ENCODE assay signal across 30 mouse cellular contexts in genomic region chr14:7838564-7839089, GRCm38 (mm10). TPM values are rescaled to one million over a fixed set of nuclear protein-coding genes. Genes with fewer than 3 reads are reported as not detected.
DNase-seq lines count a peak whose midpoint lies in the region; ATAC-seq and TF ChIP-seq lines count a peak whose summit lies in the region.
"Had no signal": no experiment of that assay in that cellular context is flagged by ENCODE, and none has a peak within 500 bp of the region (broad histone marks: within the 10 kb centered on the region; RNA-seq: fewer than 3 reads in every experiment).

No protein-coding gene starts in this region.

- no peak for TF ChIP-seq EP300 in liver, postnatal 0 days (IDR thresholded peaks at IDR 0.05; ENCODE audit: low read depth)
- peak; percentile 59 for TF ChIP-seq EP300 in CH12.LX (IDR thresholded peaks at IDR 0.05; ENCODE audit: low read length)

- ATAC-seq in frontal cortex, adult (ENCODE audit: low TSS enrichment) = 0 out of 2 replicates have a peak, but pooled peaks have one; percentile 8
- no peak for ATAC-seq in liver, postnatal 0 days
- ATAC-seq: CD4-positive, CD25-positive, alpha-beta regulatory T cell, adult 4 months; forebrain, embryonic 15.5 days; forebrain, postnatal 0 days had no signal

- WGBS in liver, adult 2 months = 89% methylated on average over 5 of the region's 5 CpGs
- 72% methylated on average over 5 of the region's 5 CpGs for WGBS in liver, postnatal 0 days (ENCODE audit: insufficient replicate concordance)

- in situ Hi-C loops in CH12.LX (cut with MboI; ENCODE audit: low pct_ligation_motif_present, low pct_unique_long_range_greater_than_20kb, low sequenced_read_pairs) = no loop called here

- no peak for TF ChIP-seq POLR2A in liver, adult 2 months (IDR thresholded peaks at IDR 0.05; ENCODE audit: extremely low read depth, insufficient read depth, low read length)
- TF ChIP-seq POLR2A in CH12.LX (IDR thresholded peaks at IDR 0.05; ENCODE audit: low read depth, low read length) = no peak

- no peaks in the 10 kb centered on the region for H3K9me3 ChIP-seq in liver, postnatal 0 days (ENCODE audit: low read length)
- H3K9me3 ChIP-seq in CH12.LX (replicated peaks; ENCODE audit: low read length) = no peaks in the 10 kb centered on the region
- H3K9me3 ChIP-seq: embryonic facial prominence, embryonic 10.5 days; embryonic facial prominence, embryonic 12.5 days; forebrain, embryonic 12.5 days; forebrain, embryonic 15.5 days had no signal

- TF ChIP-seq CTCF in liver, adult 2 months (IDR thresholded peaks at IDR 0.05; ENCODE audit: low read depth, low read length) = no peak
- no peak for TF ChIP-seq CTCF in liver, postnatal 0 days (IDR thresholded peaks at IDR 0.05; ENCODE audit: low read depth)
- TF ChIP-seq CTCF in CH12.LX (conservative IDR thresholded peaks at IDR 0.05 in 1 of 2, IDR thresholded peaks at IDR 0.05 in 1 of 2; ENCODE audit: low read depth in 2 of 2, low read length in 2 of 2) = no peak

- dilution Hi-C loops in CH12.LX (cut with MboI; ENCODE audit: extremely low pct_ligation_motif_present, extremely low pct_unique_long_range_greater_than_20kb, low sequenced_read_pairs) = no loop called here

- no peak overlapping the region for H3K4me3 ChIP-seq in liver, adult 2 months (ENCODE audit: insufficient read depth, low read depth, low read length)
- no peak overlapping the region for H3K4me3 ChIP-seq in liver, postnatal 0 days (ENCODE audit: low read depth, low read length)
- peak overlapping the region in 1 of 3 experiments; percentile 0 for H3K4me3 ChIP-seq in CH12.LX (replicated peaks in 1 of 3; ENCODE audit: low read depth in 2 of 3, low read length in 2 of 3, poor library complexity in 1 of 3)
- H3K4me3 ChIP-seq: embryonic facial prominence, embryonic 10.5 days; embryonic facial prominence, embryonic 12.5 days; forebrain, embryonic 12.5 days; forebrain, embryonic 15.5 days had no signal

- no peaks in the 10 kb centered on the region for H3K36me3 ChIP-seq in liver, adult 2 months (ENCODE audit: control insufficient read depth, insufficient read depth, low read length)
- no peaks in the 10 kb centered on the region for H3K36me3 ChIP-seq in liver, postnatal 0 days (replicated peaks; ENCODE audit: insufficient read depth, low read length)
- H3K36me3 ChIP-seq in CH12.LX (replicated peaks in 1 of 2; ENCODE audit: control insufficient read depth in 1 of 2, insufficient read depth in 1 of 2, low read length in 1 of 2) = peaks cover 4 to 76% of the 10 kb centered on the region in 2 experiments
- H3K36me3 ChIP-seq: embryonic facial prominence, embryonic 12.5 days; forebrain, embryonic 12.5 days; forebrain, embryonic 15.5 days had no signal

- no peak for TF ChIP-seq RAD21 in CH12.LX (IDR thresholded peaks at IDR 0.05; ENCODE audit: low read depth, low read length)

- no peak overlapping the region for H3K9ac ChIP-seq in liver, adult 2 months (ENCODE audit: low read depth, low read length)
- H3K9ac ChIP-seq in liver, postnatal 0 days (replicated peaks) = no peak overlapping the region; the same call in 1 of the 2 replicates
- H3K9ac ChIP-seq in CH12.LX (ENCODE audit: insufficient read depth, low read depth) = no peak overlapping the region
- H3K9ac ChIP-seq: embryonic facial prominence, embryonic 12.5 days; forebrain, embryonic 12.5 days; forebrain, embryonic 15.5 days; forebrain, postnatal 0 days had no signal

- no peak overlapping the region for H3K4me2 ChIP-seq in liver, postnatal 0 days (ENCODE audit: low read depth, low read length)
- peak overlapping the region; percentile 67 for H3K4me2 ChIP-seq in CH12.LX (ENCODE audit: insufficient read depth, low read depth, poor library complexity, severe bottlenecking)
- H3K4me2 ChIP-seq: embryonic facial prominence, embryonic 12.5 days; forebrain, embryonic 12.5 days; forebrain, embryonic 15.5 days had no signal

- H3K79me2 ChIP-seq in liver, adult 2 months (ENCODE audit: control insufficient read depth, insufficient read depth, low read length) = peaks cover 30% of the 10 kb centered on the region; the same call in 1 of the 2 replicates
- peaks cover 33% of the 10 kb centered on the region for H3K79me2 ChIP-seq in CH12.LX (replicated peaks; ENCODE audit: control insufficient read depth, extremely low read depth, insufficient read depth, poor library complexity, severe bottlenecking)

- H3K4me1 ChIP-seq in liver, adult 2 months (ENCODE audit: control insufficient read depth, insufficient read depth, low read length) = peaks cover 42% of the 10 kb centered on the region
- H3K4me1 ChIP-seq in liver, postnatal 0 days (ENCODE audit: insufficient read depth) = peaks cover 9% of the 10 kb centered on the region
- H3K4me1 ChIP-seq in CH12.LX (ENCODE audit: control insufficient read depth in 1 of 2, insufficient read depth in 2 of 2) = peaks cover 18 to 87% of the 10 kb centered on the region in 2 experiments

- H3K27me3 ChIP-seq in liver, adult 2 months (ENCODE audit: control insufficient read depth, insufficient read depth, low read length) = no peaks in the 10 kb centered on the region
- H3K27me3 ChIP-seq in liver, postnatal 0 days (ENCODE audit: insufficient read depth, low read length) = no peaks in the 10 kb centered on the region
- H3K27me3 ChIP-seq in CH12.LX (replicated peaks) = no peaks in the 10 kb centered on the region
- H3K27me3 ChIP-seq: embryonic facial prominence, embryonic 12.5 days; forebrain, embryonic 12.5 days; forebrain, embryonic 15.5 days had no signal

- H3K27ac ChIP-seq in liver, adult 2 months (replicated peaks; ENCODE audit: insufficient read depth, low read depth, low read length) = peak overlapping the region; percentile 17
- no peak overlapping the region for H3K27ac ChIP-seq in liver, postnatal 0 days (ENCODE audit: low read depth)
- peak overlapping the region; percentile 30; the same call in 1 of the 2 replicates for H3K27ac ChIP-seq in CH12.LX (ENCODE audit: insufficient read depth, low read depth)
- H3K27ac ChIP-seq: embryonic facial prominence, embryonic 10.5 days; embryonic facial prominence, embryonic 12.5 days; forebrain, embryonic 12.5 days; forebrain, embryonic 15.5 days had no signal

- no peak for DNase-seq in frontal cortex, postnatal 36 days (ENCODE audit: low spot score in 2 of 2)
- no peak for DNase-seq in liver, adult 2 months (ENCODE audit: extremely low read depth, low read depth, low spot score)
- no peak for DNase-seq in liver, postnatal 0 days
- DNase-seq in A20 (ENCODE audit: low read depth, low spot score) (peak; percentile 87), CH12.LX (ENCODE audit: extremely low read depth) (peak; percentile 49)
- DNase-seq in thymus, postnatal 0 days (ENCODE audit: low spot score) = no peak
- no peak for DNase-seq in urinary bladder, adult 18-20 months (ENCODE audit: low spot score in 2 of 2)
- DNase-seq: adrenal gland, adult 2 months; adrenal gland, postnatal 10 days; adrenal gland, postnatal 25 days; B cell, adult 2 months; cerebellum, adult 11-12 months; cerebellum, adult 2 months; cerebellum, adult 9-10 months; cerebellum, postnatal 10 days; cerebellum, postnatal 25 days; forebrain, postnatal 0 days had no signal

TF ChIP-seq in CH12.LX, 34 proteins besides CTCF, POLR2A, EP300 and RAD21 (continues in another document):
- TF ChIP-seq RCOR1 (conservative IDR thresholded peaks at IDR 0.05; ENCODE audit: low read depth, low read length) (no peak), ZC3H11A (IDR thresholded peaks at IDR 0.05; ENCODE audit: low read depth, low read length) (no peak), MAZ (IDR thresholded peaks at IDR 0.05; ENCODE audit: low read depth, low read length) (no peak), MYC (IDR thresholded peaks at IDR 0.05; ENCODE audit: low read depth, low read length) (no peak), HCFC1 (IDR thresholded peaks at IDR 0.05; ENCODE audit: low read depth, low read length) (no peak), CHD2 (IDR thresholded peaks at IDR 0.05; ENCODE audit: low read length) (no peak), PAX5 (IDR thresholded peaks at IDR 0.05; ENCODE audit: low read length) (no peak), MAX (IDR thresholded peaks at IDR 0.05; ENCODE audit: low read length) (no peak; the same call in 1 of the 2 replicates), IRF4 (IDR thresholded peaks at IDR 0.05; ENCODE audit: low read depth, low read length) (0 out of 2 replicates have a peak, but pooled peaks have one; percentile 30), MAFK (IDR thresholded peaks at IDR 0.05; ENCODE audit: insufficient replicate concordance, low read length) (no peak), JUN (IDR thresholded peaks at IDR 0.05; ENCODE audit: insufficient read depth, low read depth, low read length) (no peak), ZMIZ1 (IDR thresholded peaks at IDR 0.05; ENCODE audit: low read depth, low read length) (no peak), USF1 (IDR thresholded peaks at IDR 0.05; ENCODE audit: low read depth, low read length) (no peak), SIN3A (IDR thresholded peaks at IDR 0.05; ENCODE audit: low read length) (0 out of 2 replicates have a peak, but pooled peaks have one; percentile 24), TCF12 (IDR thresholded peaks at IDR 0.05; ENCODE audit: low read depth, low read length) (peak; percentile 47), UBTF (IDR thresholded peaks at IDR 0.05; ENCODE audit: low read depth, low read length) (no peak), MXI1 (IDR thresholded peaks at IDR 0.05; ENCODE audit: low read depth, low read length) (0 out of 2 replicates have a peak, but pooled peaks have one; percentile 27), POLR2AphosphoS2 (IDR thresholded peaks at IDR 0.05; ENCODE audit: low read depth, low read length) (no peak), SMC3 (IDR thresholded peaks at IDR 0.05; ENCODE audit: low read depth, low read length) (no peak), KAT2A (IDR thresholded peaks at IDR 0.05; ENCODE audit: insufficient replicate concordance, low read length) (no peak)

RNA-seq across cellular contexts. Expression of gene Flnb, which starts 20.9 kb away (rescaled TPM):
- 27.8 and 34.6 TPM in 2 replicates for total RNA-seq in liver, adult 2 months (2014; rRNA removed)
- polyA plus RNA-seq in liver, adult 2 months (2012; rRNA removed) = 10.6 and 15.9 TPM in 2 replicates
- polyA plus RNA-seq in liver, postnatal 0 days (2015; fragmentation: Nextera tagmentation; extraction: Ambion mirVana) = 2.5 and 2.9 TPM in 2 replicates
- 51.4 and 74.0 TPM in 2 replicates for total RNA-seq in CH12.LX (2012; rRNA removed)
- 28.9 and 29.5 TPM in 2 replicates for total RNA-seq in CH12.LX (2014; rRNA removed)
- 52.4 and 61.6 TPM in 2 replicates for polyA plus RNA-seq in CH12.LX (2012; ENCODE audit: insufficient read length, low read depth)
- polyA plus RNA-seq in thymus, postnatal 0 days (2015; fragmentation: Nextera tagmentation; extraction: Ambion mirVana) = 8.0 and 8.2 TPM in 2 replicates

RNA-seq across cellular contexts. Expression of gene Gm26661, which starts 47.2 kb away (rescaled TPM):
- total RNA-seq in liver, adult 2 months (2014; rRNA removed) = not detected in 2 replicates
- not detected in 2 replicates for polyA plus RNA-seq in liver, adult 2 months (2012; rRNA removed)
- not detected in 2 replicates for polyA plus RNA-seq in liver, postnatal 0 days (2015; fragmentation: Nextera tagmentation; extraction: Ambion mirVana)
- total RNA-seq in CH12.LX (2012; rRNA removed) (not detected in 2 replicates), CH12.LX (2014; rRNA removed) (not detected in 2 replicates)
- polyA plus RNA-seq in CH12.LX (2012; ENCODE audit: insufficient read length, low read depth) = not detected in 2 replicates
- polyA plus RNA-seq in thymus, postnatal 0 days (2015; fragmentation: Nextera tagmentation; extraction: Ambion mirVana) = not detected in 2 replicates
- total RNA-seq: adrenal gland, adult 2 months; adrenal gland, postnatal 10 days; adrenal gland, postnatal 25 days; adrenal gland, postnatal 4 days; ES-E14; forebrain, postnatal 0 days; MEL had no signal
- polyA plus RNA-seq: adrenal gland, adult 2 months; brain, embryonic 14.5 days; CD4-positive, CD25-positive, alpha-beta regulatory T cell, adult 4 months; cerebellum, adult 2 months; cortical plate, adult 2 months; embryonic facial prominence, embryonic 10.5 days; embryonic facial prominence, embryonic 12.5 days; embryonic facial prominence, embryonic 14.5 days; forebrain, embryonic 12.5 days; forebrain, embryonic 15.5 days; forebrain, postnatal 0 days; frontal cortex, adult 2 months had no signal

Comparison
In these comparisons a context has a peak if more than half of its experiments do, and no peak if none do; other contexts are left out.
1. DNase-seq: peak in A20 (single experiment) and CH12.LX (single experiment); none in frontal cortex, postnatal 36 days (0 of 2), liver, adult 2 months (single experiment), liver, postnatal 0 days (single experiment), thymus, postnatal 0 days (single experiment) and urinary bladder, adult 18-20 months (0 of 2).